Mouse (Mus musculus) liver, embryonic 14.5 days (tissue): ENCODE measurements around the gene 9530068E07Rik. TPM values are rescaled to one million over a fixed set of nuclear protein-coding genes. Genes with fewer than 3 reads are reported as not detected.

ENCODE experiments used
- ATAC-seq: fragments of 200-750 bp; cut with Nextera tagmentation; 2 replicates; pipeline ENCODE4 v1.8.0; 2017; ENCODE audit warnings: moderate number of reproducible peaks, mild to moderate bottlenecking, moderate library complexity; ENCODE audit not compliant: insufficient read depth
- DNase-seq, 3 experiments: peaks; one replicate each; pipeline ENCODE4 v3.0.0-alpha.2; 2012 to 2013; ENCODE audit warnings: low read depth in 3 of 3, low spot score in 3 of 3
- H3K27ac ChIP-seq: fragments of 300-500 bp; sonication (generic); 2 replicates; pipeline ENCODE4 v1.5.1; 2014; ENCODE audit warnings: moderate library complexity, mild to moderate bottlenecking, control low read depth, inconsistent platforms
- H3K27me3 ChIP-seq: fragments of 300-500 bp; sonication (generic); 2 replicates; pipeline ENCODE4 v1.6.1; 2014; ENCODE audit warnings: mild to moderate bottlenecking, low read length, moderate library complexity; ENCODE audit not compliant: control insufficient read depth, insufficient read depth
- H3K36me3 ChIP-seq: fragments of 300-500 bp; sonication (generic); replicated peaks from 2 replicates; pipeline ENCODE4 v1.6.1; 2014; ENCODE audit warnings: low read depth; ENCODE audit not compliant: control insufficient read depth, insufficient read depth
- H3K4me1 ChIP-seq, 2 experiments: fragments of 200-500 bp in 1 of 2; fragments of 300-500 bp in 1 of 2; sonication (generic) in 1 of 2; replicated peaks; 2 replicates each; pipeline ENCODE4 v1.6.1; 2012 to 2014; ENCODE audit warnings: antibody characterized with exemption in 1 of 2, inconsistent platforms in 1 of 2, low read length in 1 of 2; ENCODE audit not compliant: control insufficient read depth in 2 of 2, insufficient read depth in 2 of 2
- H3K4me2 ChIP-seq: fragments of 300-500 bp; sonication (generic); 2 replicates; pipeline ENCODE4 v1.6.1; 2014; ENCODE audit warnings: low read depth, mild to moderate bottlenecking, control low read depth, moderate library complexity
- H3K4me3 ChIP-seq, 2 experiments: fragments of 200-500 bp in 1 of 2; fragments of 300-500 bp in 1 of 2; sonication (generic) in 1 of 2; 2 replicates each; pipeline ENCODE4 v1.5.1; 2012 to 2014; ENCODE audit warnings: low read depth in 2 of 2, low read length in 2 of 2, mild to moderate bottlenecking in 2 of 2, control low read depth in 1 of 2, inconsistent platforms in 1 of 2, moderate library complexity in 1 of 2; ENCODE audit not compliant: insufficient read depth in 1 of 2
- H3K9ac ChIP-seq: fragments of 300-500 bp; sonication (generic); replicated peaks from 2 replicates; pipeline ENCODE4 v1.6.1; 2014; ENCODE audit warnings: mild to moderate bottlenecking, control low read depth, moderate library complexity
- H3K9me3 ChIP-seq: fragments of 300-500 bp; sonication (generic); 2 replicates; pipeline ENCODE4 v1.6.1; 2016; ENCODE audit warnings: low read length, mixed read lengths; ENCODE audit not compliant: control insufficient read depth
- CTCF ChIP-seq: IDR thresholded peaks from 2 replicates; pipeline ENCODE4 v1.5.1; 2016; ENCODE audit warnings: antibody characterized with exemption, low read depth, control low read depth
- EP300 ChIP-seq: IDR thresholded peaks from 2 replicates; pipeline ENCODE4 v1.6.1; 2016; ENCODE audit warnings: antibody characterized with exemption, low read depth
- WGBS: fragments of 180-500 bp; shearing (Covaris S2); extraction: QIAGEN DNeasy Blood & Tissue Kit; methylation state at CpG from one replicate; pipeline ENCODE4 v1.1.7; 2014; ENCODE audit not compliant: insufficient replicate concordance; 5-methylcytosine and 5-hydroxymethylcytosine counted together
- polyA plus RNA-seq, 2 experiments: library from polyadenylated mRNA; depleted of rRNA in 1 of 2; stranded (reverse) in 1 of 2; unstranded in 1 of 2; fragments of >200 nt; fragmentation: Nextera tagmentation in 1 of 2; extraction: Ambion mirVana in 1 of 2; gene quantifications; 2 replicates each; pipeline versions ENCODE4 v1.2.1 to v1.2.3; 2012 to 2014

Gene 9530068E07Rik
- polyA plus RNA-seq, 2 experiments: 31.3 to 44.7 TPM

GRCm38 (mm10) chr11:52402566-52402965 lies 6.3 kb downstream of the 9530068E07Rik start:
- Histone ChIP-seq H3K4me2 (no peak overlapping the region), H3K27ac (no peak overlapping the region), H3K36me3 (peaks cover 15% of the 10 kb centered on the region)

GRCm38 (mm10) chr11:52404209-52404608 lies 8.0 kb downstream of the 9530068E07Rik start:
- Histone ChIP-seq H3K36me3 (peaks cover 20% of the 10 kb centered on the region), H3K9ac (no peak overlapping the region), H3K4me1 (peaks cover 0 to 8% of the 10 kb centered on the region in 2 experiments; a peak in 1 of 4 replicates), H3K27me3 (no peaks in the 10 kb centered on the region), H3K27ac (no peak overlapping the region), H3K4me3 (no peak overlapping the region), H3K4me2 (no peak overlapping the region), H3K9me3 (no peaks in the 10 kb centered on the region)
- ATAC-seq (no peak), DNase-seq (no peak)
- no peak for TF ChIP-seq EP300
- no peak for TF ChIP-seq CTCF
- 88% methylated on average over 5 of the region's 5 CpGs for WGBS

More at GRCm38 (mm10) chr11:52402566-52402965, 6.3 kb downstream of the 9530068E07Rik start:
- DNase-seq (no peak), ATAC-seq (no peak)
- H3K9ac ChIP-seq: no peak overlapping the region
- no peaks in the 10 kb centered on the region for H3K27me3 ChIP-seq
- WGBS: 90% methylated on average over 1 of the region's 1 CpGs
- H3K4me3 ChIP-seq: no peak overlapping the region
- H3K4me1 ChIP-seq: peaks cover 0 to 8% of the 10 kb centered on the region in 2 experiments; a peak in 1 of 4 replicates
- no peaks in the 10 kb centered on the region for H3K9me3 ChIP-seq
- TF ChIP-seq EP300 (no peak), CTCF (no peak)

GRCm38 (mm10) chr11:52405196-52405688 lies 9.0 kb downstream of the 9530068E07Rik start:
- no peaks in the 10 kb centered on the region for H3K9me3 ChIP-seq
- H3K4me3 ChIP-seq: no peak overlapping the region
- peaks cover 0 to 4% of the 10 kb centered on the region in 2 experiments; a peak in 1 of 4 replicates for H3K4me1 ChIP-seq
- H3K9ac ChIP-seq: no peak overlapping the region
- H3K36me3 ChIP-seq: peaks cover 20% of the 10 kb centered on the region
- ATAC-seq: no peak
- 76% methylated on average over 9 of the region's 9 CpGs for WGBS
- DNase-seq: no peak
- TF ChIP-seq EP300: no peak
- no peak for TF ChIP-seq CTCF
- H3K27ac ChIP-seq: no peak overlapping the region
- no peaks in the 10 kb centered on the region for H3K27me3 ChIP-seq
- H3K4me2 ChIP-seq: no peak overlapping the region

- WGBS: 69% methylated on average over 5 of the region's 5 CpGs
- no peaks in the 10 kb centered on the region for H3K4me1 ChIP-seq
- no peak overlapping the region for H3K4me3 ChIP-seq
- no peak for ATAC-seq
- TF ChIP-seq EP300 (no peak), CTCF (no peak)
- no peak for DNase-seq
- no peak overlapping the region for H3K9ac ChIP-seq
- H3K36me3 ChIP-seq: peaks cover 11% of the 10 kb centered on the region
- no peak overlapping the region for H3K4me2 ChIP-seq
- no peaks in the 10 kb centered on the region for H3K27me3 ChIP-seq
- H3K27ac ChIP-seq: no peak overlapping the region
- H3K9me3 ChIP-seq: no peaks in the 10 kb centered on the region
Observed at GRCm38 (mm10) chr11:52409316-52409715, 13.1 kb downstream of the 9530068E07Rik start.

DNA sequence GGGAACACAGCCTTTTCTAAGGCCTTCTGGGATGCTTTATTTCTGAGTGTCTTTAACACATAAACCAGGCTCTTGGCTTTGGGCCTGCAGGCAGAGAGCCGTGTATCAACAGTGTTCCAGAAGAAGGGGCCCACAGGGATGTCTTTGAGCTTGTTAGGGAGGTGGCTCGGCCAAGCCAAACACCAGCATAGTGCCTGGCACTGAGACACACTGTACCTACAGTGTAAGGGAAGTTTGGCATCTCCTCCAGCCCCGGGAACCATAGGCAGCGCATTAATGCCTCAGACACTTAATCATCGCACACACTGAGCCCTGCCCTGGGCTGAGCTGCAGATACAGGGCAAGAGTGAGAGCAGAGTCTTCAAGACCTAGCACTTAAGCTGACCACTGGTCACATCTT lies 22.1 kb downstream of the 9530068E07Rik start:
- no peaks in the 10 kb centered on the region for H3K4me1 ChIP-seq
- H3K9ac ChIP-seq: no peak overlapping the region
- WGBS: 70% methylated on average over 5 of the region's 5 CpGs
- H3K9me3 ChIP-seq: no peaks in the 10 kb centered on the region
- no peak overlapping the region for H3K27ac ChIP-seq
- no peaks in the 10 kb centered on the region for H3K27me3 ChIP-seq
- ATAC-seq (no peak), DNase-seq (no peak)
- H3K36me3 ChIP-seq: no peaks in the 10 kb centered on the region
- no peak for TF ChIP-seq CTCF
- TF ChIP-seq EP300: no peak
- no peak overlapping the region for H3K4me2 ChIP-seq
- H3K4me3 ChIP-seq: no peak overlapping the region
